In the genomic region with DNA sequence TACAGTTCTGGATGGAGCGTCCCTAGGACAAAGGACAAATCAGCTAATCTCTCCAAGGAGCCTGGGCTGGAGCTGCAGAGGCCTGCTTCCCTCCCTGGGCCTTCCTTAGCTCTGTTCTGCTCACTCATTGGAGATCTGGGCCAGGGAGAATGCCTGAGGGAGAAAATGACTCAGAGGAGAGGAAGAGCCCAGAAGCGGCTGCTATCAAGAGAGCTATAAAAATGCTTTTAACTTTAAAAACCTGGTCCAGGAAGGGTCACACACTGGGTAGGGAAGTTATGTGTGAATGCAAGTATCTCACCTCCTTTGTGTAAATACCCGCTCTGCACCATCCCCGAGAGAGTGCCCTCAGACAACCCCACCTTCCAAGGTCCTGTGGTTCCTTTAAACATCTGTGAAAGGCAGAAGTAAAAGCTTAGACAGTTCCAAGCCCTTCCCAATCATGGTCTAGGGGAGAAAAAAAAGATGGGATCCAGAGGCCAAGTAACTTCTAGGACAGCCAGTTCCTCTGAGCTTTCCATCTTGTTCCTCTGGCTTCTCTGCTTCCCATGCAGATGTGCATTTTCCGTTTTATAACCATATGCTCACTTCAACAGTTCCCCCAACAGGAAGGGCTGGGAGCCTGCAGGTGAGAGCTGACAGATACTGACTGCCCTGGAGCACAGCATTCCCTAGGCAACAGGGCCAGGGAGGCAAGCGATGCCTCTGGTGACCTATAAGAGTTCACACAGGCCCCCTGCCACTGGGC, we compare ENCODE assay signal across 13 mouse cellular contexts. TPM values are rescaled to one million over a fixed set of nuclear protein-coding genes. Genes with fewer than 3 reads are reported as not detected.
A peak's percentile ranks its signal among the peaks of the same experiment; 100 is the strongest.
DNase-seq lines count a peak whose midpoint lies in the region; ATAC-seq and TF ChIP-seq lines count a peak whose summit lies in the region.
"Had no signal": no experiment of that assay in that cellular context is flagged by ENCODE, and none has a peak within 500 bp of the region (broad histone marks: within the 10 kb centered on the region; RNA-seq: fewer than 3 reads in every experiment).

No protein-coding gene starts in this region.

- DNase-seq in frontal cortex, postnatal 14 days (ENCODE audit: low spot score in 2 of 2): no peak
- peak; percentile 49 to 61 for DNase-seq in heart, adult 9 months (ENCODE audit: low spot score in 2 of 2)
- no peak for DNase-seq in cerebellum, adult 9-10 months
- DNase-seq in yolk sac, embryonic 10.5 days (ENCODE audit: low spot score): no peak
- DNase-seq: cerebellum, adult 11-12 months; lung, adult 18-20 months; thymus, adult 2 months had no signal

- peaks cover 31% of the 10 kb centered on the region for H3K4me1 ChIP-seq in bone marrow macrophage, adult 2 months (ENCODE audit: control insufficient read depth, insufficient read depth, low read length)
- peaks cover 25% of the 10 kb centered on the region for H3K4me1 ChIP-seq in intestine, embryonic 16.5 days (ENCODE audit: control insufficient read depth, insufficient read depth, low read length)

- peak; percentile 24; the same call in 1 of the 2 replicates for ATAC-seq in frontal cortex, adult (ENCODE audit: low TSS enrichment)
- ATAC-seq in intestine, embryonic 16.5 days: peak; percentile 61
- ATAC-seq in activated CD4-positive, CD25-positive, alpha-beta regulatory T cell, adult 4 months: no peak

- H3K9me3 ChIP-seq in intestine, embryonic 16.5 days (ENCODE audit: control insufficient read depth, low read length): no peaks in the 10 kb centered on the region

- no peak overlapping the region for H3K4me2 ChIP-seq in intestine, embryonic 16.5 days (ENCODE audit: low read depth, low read length)

- no peak for TF ChIP-seq POLR2A in bone marrow macrophage, adult 2 months (IDR thresholded peaks at IDR 0.05; ENCODE audit: borderline replicate concordance, low read depth, low read length)

- H3K4me3 ChIP-seq in bone marrow macrophage, adult 2 months (ENCODE audit: insufficient read depth, low read length): 0 out of 2 replicates have a peak overlapping the region, but pooled peaks have one; percentile 1
- H3K4me3 ChIP-seq in intestine, embryonic 16.5 days (ENCODE audit: low read length): no peak overlapping the region
- H3K4me3 ChIP-seq: megakaryocyte, embryonic 14.5 days had no signal

- no peak overlapping the region for H3K9ac ChIP-seq in intestine, embryonic 16.5 days (ENCODE audit: low read depth, low read length)

- H3K36me3 ChIP-seq in intestine, embryonic 16.5 days (ENCODE audit: control insufficient read depth, insufficient read depth, low read length): no peaks in the 10 kb centered on the region

- no peaks in the 10 kb centered on the region for H3K27me3 ChIP-seq in intestine, embryonic 16.5 days (replicated peaks; ENCODE audit: control insufficient read depth, insufficient read depth, low read length)

- no peak for TF ChIP-seq CTCF in bone marrow macrophage, adult 2 months (IDR thresholded peaks at IDR 0.05; ENCODE audit: low read depth, low read length)

- 44% methylated on average over 6 of the region's 6 CpGs for WGBS in intestine, embryonic 16.5 days

- peak overlapping the region; percentile 0 for H3K27ac ChIP-seq in bone marrow macrophage, adult 2 months (ENCODE audit: insufficient read depth, low read depth, low read length)
- H3K27ac ChIP-seq in intestine, embryonic 16.5 days (ENCODE audit: low read length): peak overlapping the region; percentile 33; the same call in 1 of the 2 replicates

RNA-seq across cellular contexts. Expression of a gene that starts 3.5 kb away (rescaled TPM):
- 12.3 and 12.4 TPM in 2 replicates for polyA plus RNA-seq in bone marrow macrophage, adult 2 months (2012; ENCODE audit: insufficient read depth, insufficient read length, missing spikeins)
- polyA plus RNA-seq in intestine, embryonic 16.5 days (2015; fragmentation: Nextera tagmentation; extraction: Ambion mirVana): 4.4 and 5.2 TPM in 2 replicates
- 1 to 10 TPM; 6.6 to 6.9 TPM for polyA plus RNA-seq in activated CD4-positive, CD25-positive, alpha-beta regulatory T cell, adult 4 months (2017; shearing (Covaris generic))

RNA-seq across cellular contexts. Expression of a gene that starts 17.5 kb away (rescaled TPM):
- 123 and 152 TPM in 2 replicates for polyA plus RNA-seq in bone marrow macrophage, adult 2 months (2012; ENCODE audit: insufficient read depth, insufficient read length, missing spikeins)
- 47.2 and 55.0 TPM in 2 replicates for polyA plus RNA-seq in intestine, embryonic 16.5 days (2015; fragmentation: Nextera tagmentation; extraction: Ambion mirVana)
- polyA plus RNA-seq in activated CD4-positive, CD25-positive, alpha-beta regulatory T cell, adult 4 months (2017; shearing (Covaris generic)): 10 to 100 TPM; 13.7 to 15.0 TPM

RNA-seq across cellular contexts. Expression of a gene that starts 49.7 kb away (rescaled TPM):
- not detected in 2 replicates for polyA plus RNA-seq in bone marrow macrophage, adult 2 months (2012; ENCODE audit: insufficient read depth, insufficient read length, missing spikeins)
- 0.39 TPM in 2 replicates for polyA plus RNA-seq in intestine, embryonic 16.5 days (2015; fragmentation: Nextera tagmentation; extraction: Ambion mirVana)
- polyA plus RNA-seq in activated CD4-positive, CD25-positive, alpha-beta regulatory T cell, adult 4 months (2017; shearing (Covaris generic)): not detected
- polyA plus RNA-seq: forebrain, embryonic 11.5 days had no signal

Comparison
In these comparisons a context has a peak if more than half of its experiments do, and no peak if none do; other contexts are left out.
1. DNase-seq: peak in heart, adult 9 months (2 of 2); none in frontal cortex, postnatal 14 days (0 of 2), cerebellum, adult 9-10 months (single experiment) and yolk sac, embryonic 10.5 days (single experiment).